Mouse (Mus musculus) spleen, adult 2 months (tissue): Measurements from ENCODE around the gene Ptges. TPM values are rescaled to one million over a fixed set of nuclear protein-coding genes. Genes with fewer than 3 reads are reported as not detected.

ENCODE experiments used
- DNase-seq, 2 experiments: peaks; one replicate each; pipeline versions ENCODE4 v3.0.0 to v3.0.0-alpha.2; 2012 to 2021; ENCODE audit warnings: low spot score in 2 of 2, low read depth in 1 of 2
- H3K27ac ChIP-seq: fragments of 200-500 bp; 2 replicates; pipeline ENCODE4 v1.5.1; 2012; ENCODE audit warnings: low read length, inconsistent platforms; ENCODE audit not compliant: insufficient read depth
- H3K27me3 ChIP-seq: fragments of 200-500 bp; 2 replicates; pipeline ENCODE4 v1.6.1; 2012; ENCODE audit warnings: mild to moderate bottlenecking, moderate library complexity, low read length, inconsistent platforms; ENCODE audit not compliant: control insufficient read depth, insufficient read depth
- H3K36me3 ChIP-seq: fragments of 200-500 bp; 2 replicates; pipeline ENCODE4 v1.6.1; 2012; ENCODE audit warnings: mild to moderate bottlenecking, low read length, inconsistent platforms; ENCODE audit not compliant: control insufficient read depth, insufficient read depth
- H3K4me1 ChIP-seq: fragments of 200-500 bp; 2 replicates; pipeline ENCODE4 v1.6.1; 2011; ENCODE audit warnings: inconsistent platforms; ENCODE audit not compliant: control insufficient read depth, insufficient read depth, insufficient read length
- H3K4me3 ChIP-seq: fragments of 200-500 bp; 2 replicates; pipeline ENCODE4 v1.5.1; 2011; ENCODE audit warnings: mild to moderate bottlenecking, inconsistent platforms; ENCODE audit not compliant: insufficient read depth, insufficient read length; ENCODE audit errors: extremely low read depth
- CTCF ChIP-seq: fragments of 200-500 bp; IDR thresholded peaks from 2 replicates; pipeline ENCODE4 v1.5.1; 2011; ENCODE audit warnings: mild to moderate bottlenecking, inconsistent platforms; ENCODE audit not compliant: insufficient read depth, insufficient read length, insufficient replicate concordance; ENCODE audit errors: extremely low read depth
- POLR2A ChIP-seq: fragments of 200-500 bp; IDR thresholded peaks from 2 replicates; pipeline ENCODE4 v1.6.1; 2011; ENCODE audit warnings: low read depth, low read length, inconsistent platforms
- WGBS: fragments of 180-500 bp; shearing (Covaris S2); methylation state at CpG from one replicate; pipeline ENCODE4 v1.1.7; 2018; 5-methylcytosine and 5-hydroxymethylcytosine counted together
- polyA plus RNA-seq: library from polyadenylated mRNA; depleted of rRNA; stranded (reverse); fragments of >200 nt; gene quantifications from 2 replicates; pipeline ENCODE4 v1.2.3, GENCODE M21; 2012

The Ptges gene
- polyA plus RNA-seq, 1 experiment: 14.3 TPM

- DNase-seq: no peak
- no peaks in the 10 kb centered on the region for H3K36me3 ChIP-seq
- H3K27ac ChIP-seq: no peak overlapping the region
- TF ChIP-seq CTCF: no peak
- TF ChIP-seq POLR2A: no peak
- 71% methylated on average over 4 of the region's 4 CpGs for WGBS
- H3K27me3 ChIP-seq: no peaks in the 10 kb centered on the region
- no peaks in the 10 kb centered on the region for H3K4me1 ChIP-seq
- no peak overlapping the region for H3K4me3 ChIP-seq
These were observed 17.3 kb downstream of the Ptges start for GRCm38 (mm10) chr2:30912291-30912773.

GRCm38 (mm10) chr2:30906641-30907040 is 23.0 kb downstream of the Ptges start:
- Histone ChIP-seq H3K27ac (no peak overlapping the region), H3K4me1 (no peaks in the 10 kb centered on the region), H3K4me3 (no peak overlapping the region), H3K36me3 (no peaks in the 10 kb centered on the region), H3K27me3 (0 out of 2 replicates have a peak, but pooled peaks cover 4% of the 10 kb centered on the region)
- TF ChIP-seq POLR2A (no peak), CTCF (no peak)
- no peak for DNase-seq
- 77% methylated on average over 4 of the region's 4 CpGs for WGBS

GRCm38 (mm10) chr2:30905906-30906305 is 23.8 kb downstream of the Ptges start:
- H3K27ac ChIP-seq: no peak overlapping the region
- H3K4me3 ChIP-seq: no peak overlapping the region
- WGBS: 94% methylated on average over 8 of the region's 8 CpGs
- H3K27me3 ChIP-seq: 0 out of 2 replicates have a peak, but pooled peaks cover 4% of the 10 kb centered on the region
- no peak for TF ChIP-seq CTCF
- TF ChIP-seq POLR2A: no peak
- H3K4me1 ChIP-seq: no peaks in the 10 kb centered on the region
- H3K36me3 ChIP-seq: no peaks in the 10 kb centered on the region
- DNase-seq: no peak

GRCm38 (mm10) chr2:30904991-30905390 is 24.7 kb downstream of the Ptges start:
- 0 out of 2 replicates have a peak, but pooled peaks cover 4% of the 10 kb centered on the region for H3K27me3 ChIP-seq
- WGBS: 82% methylated on average over 7 of the region's 7 CpGs
- H3K27ac ChIP-seq: no peak overlapping the region
- H3K4me1 ChIP-seq: no peaks in the 10 kb centered on the region
- H3K36me3 ChIP-seq: no peaks in the 10 kb centered on the region
- DNase-seq: no peak
- TF ChIP-seq POLR2A: no peak
- TF ChIP-seq CTCF: no peak
- H3K4me3 ChIP-seq: no peak overlapping the region

GRCm38 (mm10) chr2:30904231-30904630 is 25.4 kb downstream of the Ptges start:
- Histone ChIP-seq H3K4me1 (no peaks in the 10 kb centered on the region), H3K27me3 (0 out of 2 replicates have a peak, but pooled peaks cover 4% of the 10 kb centered on the region), H3K4me3 (no peak overlapping the region), H3K27ac (no peak overlapping the region), H3K36me3 (no peaks in the 10 kb centered on the region)
- no peak for DNase-seq
- WGBS: 88% methylated on average over 6 of the region's 6 CpGs
- no peak for TF ChIP-seq POLR2A
- no peak for TF ChIP-seq CTCF

- WGBS: 32% methylated on average over 36 of the region's 37 CpGs
- Histone ChIP-seq H3K4me1 (no peaks in the 10 kb centered on the region), H3K27ac (no peak overlapping the region; the same call in 1 of the 2 replicates), H3K36me3 (no peaks in the 10 kb centered on the region), H3K27me3 (0 out of 2 replicates have a peak, but pooled peaks cover 4% of the 10 kb centered on the region), H3K4me3 (peak overlapping the region; percentile 28; the same call in 1 of the 2 replicates)
- TF ChIP-seq CTCF: no peak
- TF ChIP-seq POLR2A: no peak
- no peak for DNase-seq
These were observed 26.6 kb downstream of the Ptges start for GRCm38 (mm10) chr2:30902726-30903722.

GRCm38 (mm10) chr2:30902256-30902655 is 27.4 kb downstream of the Ptges start:
- Histone ChIP-seq H3K4me1 (peaks cover 5% of the 10 kb centered on the region; the same call in 1 of the 2 replicates), H3K36me3 (no peaks in the 10 kb centered on the region), H3K4me3 (peak overlapping the region; percentile 12; the same call in 1 of the 2 replicates), H3K27ac (no peak overlapping the region), H3K27me3 (0 out of 2 replicates have a peak, but pooled peaks cover 4% of the 10 kb centered on the region)
- DNase-seq: no peak
- WGBS: 85% methylated on average over 8 of the region's 8 CpGs
- TF ChIP-seq CTCF: no peak
- TF ChIP-seq POLR2A: no peak
